Mouse (Mus musculus) heart, adult 2 months (tissue): ENCODE measurements at regions not wholly inside any gene's neighbourhood (a gene's known extent, or its start where the extent isn't known, plus 50 kb on each side); places are given as distances from the start of the nearest gene placed in this dataset.

Experiments used
- DNase-seq, 2 experiments: peaks; one replicate each; pipeline ENCODE4 v3.0.0; 2021
- H3K27ac ChIP-seq: fragments of 200-600 bp; 2 replicates; pipeline ENCODE4 v1.8.1; 2022
- H3K27me3 ChIP-seq: fragments of 200-500 bp; 2 replicates; pipeline ENCODE4 v1.6.1; 2012; ENCODE audit warnings: mild to moderate bottlenecking, low read length, inconsistent platforms, mixed read lengths; ENCODE audit not compliant: control insufficient read depth, insufficient read depth
- H3K36me3 ChIP-seq: fragments of 200-500 bp; 2 replicates; pipeline ENCODE4 v1.6.1; 2012; ENCODE audit warnings: low read length, inconsistent platforms; ENCODE audit not compliant: control insufficient read depth, insufficient read depth
- H3K4me1 ChIP-seq: fragments of 200-500 bp; 2 replicates; pipeline ENCODE4 v1.6.1; 2011; ENCODE audit warnings: low read length; ENCODE audit not compliant: control insufficient read depth, insufficient read depth
- H3K4me3 ChIP-seq: fragments of 200-600 bp; 2 replicates; pipeline ENCODE4 v1.8.1; 2022
- H3K79me2 ChIP-seq: fragments of 200-500 bp; replicated peaks from 2 replicates; pipeline ENCODE4 v1.6.1; 2012; ENCODE audit warnings: mild to moderate bottlenecking, inconsistent platforms, low read length, moderate library complexity, mixed read lengths; ENCODE audit not compliant: control insufficient read depth, insufficient read depth
- H3K9ac ChIP-seq: fragments of 200-500 bp; 2 replicates; pipeline ENCODE4 v1.6.1; 2012; ENCODE audit warnings: low read depth, mild to moderate bottlenecking, control low read depth, inconsistent platforms, low read length, mixed read lengths
- CTCF ChIP-seq: fragments of 200-600 bp; IDR thresholded peaks from 2 replicates; pipeline ENCODE4 v1.8.1; 2022; ENCODE audit warnings: antibody characterized with exemption, mild to moderate bottlenecking, moderate library complexity
- EP300 ChIP-seq: fragments of 200-500 bp; IDR thresholded peaks from 2 replicates; pipeline ENCODE4 v1.6.1; 2011; ENCODE audit warnings: low read depth, low read length, control low read depth; ENCODE audit not compliant: insufficient read depth
- POLR2A ChIP-seq: fragments of 200-500 bp; IDR thresholded peaks from 2 replicates; pipeline ENCODE4 v1.6.1; 2011; ENCODE audit warnings: mild to moderate bottlenecking, low read depth, low read length, control low read depth; ENCODE audit not compliant: insufficient read depth
- WGBS: fragments of 180-500 bp; shearing (Covaris S2); methylation state at CpG from one replicate; pipeline ENCODE4 v1.1.7; 2018; 5-methylcytosine and 5-hydroxymethylcytosine counted together
- intact Hi-C: fragments of 180-260 bp; cut with DNase I; formaldehyde crosslinking; loops from one replicate; pipeline ENCODE4 v1.15.1; 2025

DNA sequence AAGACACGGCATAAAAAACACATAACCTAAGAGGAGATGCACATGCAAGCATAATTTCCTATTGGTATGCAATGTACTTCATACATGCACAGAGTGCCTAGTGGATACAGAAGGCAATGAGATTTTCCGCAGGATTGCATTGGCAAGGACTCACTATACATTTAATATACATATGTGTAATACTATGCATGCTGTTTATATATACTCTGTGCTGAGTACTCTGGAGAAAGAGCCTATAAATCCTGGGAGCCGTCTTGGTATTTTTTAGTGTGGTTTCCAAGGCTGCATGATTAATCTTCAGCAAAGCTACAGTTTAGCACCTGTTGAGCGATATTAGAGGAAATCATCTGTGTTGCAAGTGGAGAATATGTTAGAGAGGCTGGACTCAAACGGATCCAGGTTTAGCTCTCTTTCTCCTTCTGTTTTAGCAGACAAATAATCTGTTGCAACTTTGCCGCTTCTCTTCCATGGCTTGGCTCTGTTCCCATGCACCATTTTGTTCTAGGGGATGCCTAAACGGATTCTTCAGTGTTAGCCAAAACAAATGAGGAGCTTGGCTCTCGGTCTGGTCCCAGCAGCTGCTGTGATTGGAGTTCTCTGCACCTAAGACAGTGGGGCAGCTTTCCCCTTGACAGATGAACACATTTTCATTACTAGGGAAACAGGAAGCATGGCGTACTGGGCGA lies 459.0 kb downstream of the Sorl1 start:
- H3K4me1 ChIP-seq, result no peaks in the 10 kb centered on the region; the same call in 1 of the 2 replicates
- intact Hi-C loops, result no loop called here
- DNase-seq, result peak; percentile 24 to 37
- no peaks in the 10 kb centered on the region for H3K27me3 ChIP-seq
- H3K9ac ChIP-seq, result no peak overlapping the region
- H3K4me3 ChIP-seq, result no peak overlapping the region
- no peaks in the 10 kb centered on the region for H3K36me3 ChIP-seq
- TF ChIP-seq EP300, result no peak
- no peak for TF ChIP-seq CTCF
- TF ChIP-seq POLR2A, result no peak
- no peaks in the 10 kb centered on the region for H3K79me2 ChIP-seq
- H3K27ac ChIP-seq, result no peak overlapping the region
- 64% methylated on average over 10 of the region's 10 CpGs for WGBS

DNA sequence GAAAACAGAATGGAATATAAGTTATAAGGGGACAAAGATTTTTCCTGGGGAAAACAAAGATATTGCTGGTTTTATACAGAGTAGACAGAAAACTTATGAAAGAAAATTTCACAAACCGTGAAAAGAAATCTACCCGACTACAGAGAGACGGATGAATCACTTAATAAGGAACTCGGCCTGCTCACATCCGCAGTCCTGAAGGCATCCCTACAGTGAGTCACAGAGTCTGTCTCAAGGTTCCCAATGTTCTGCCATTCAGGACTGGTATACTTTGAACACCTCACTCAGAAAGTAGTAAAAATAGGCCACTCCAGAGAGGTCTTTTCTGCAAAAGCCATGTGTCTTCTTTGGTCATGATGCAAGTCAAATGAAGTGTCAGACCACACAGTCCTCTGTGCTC lies 463.5 kb downstream of the Sorl1 start:
- Histone ChIP-seq H3K27ac (no peak overlapping the region), H3K4me1 (no peaks in the 10 kb centered on the region; the same call in 1 of the 2 replicates), H3K9ac (no peak overlapping the region), H3K4me3 (no peak overlapping the region), H3K27me3 (no peaks in the 10 kb centered on the region), H3K36me3 (no peaks in the 10 kb centered on the region), H3K79me2 (no peaks in the 10 kb centered on the region)
- TF ChIP-seq CTCF, result no peak
- no peak for TF ChIP-seq EP300
- no peak for TF ChIP-seq POLR2A
- intact Hi-C loops, result no loop called here
- no peak for DNase-seq
- WGBS, result 96% methylated on average over 5 of the region's 5 CpGs

DNA sequence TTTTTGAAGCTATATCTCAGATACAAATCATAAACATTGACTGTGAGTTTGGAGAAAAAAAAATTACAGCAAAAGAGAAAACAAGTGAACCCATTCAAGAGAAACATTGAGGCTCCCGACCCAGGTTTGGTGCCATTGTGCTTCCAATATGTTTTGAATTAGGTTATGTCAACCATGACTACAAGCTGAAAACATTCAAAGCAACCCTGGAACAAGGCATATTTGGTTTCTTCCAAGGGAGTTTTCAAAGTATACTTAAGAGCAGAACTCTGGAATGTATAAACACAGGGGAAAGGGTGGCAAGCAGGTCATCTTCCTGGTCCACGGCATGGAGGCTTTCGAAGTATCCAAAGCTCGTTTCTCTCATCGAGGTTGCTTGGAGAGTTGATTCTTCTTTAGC lies 464.1 kb downstream of the Sorl1 start:
- Histone ChIP-seq H3K27ac (no peak overlapping the region), H3K9ac (no peak overlapping the region), H3K36me3 (no peaks in the 10 kb centered on the region), H3K4me3 (no peak overlapping the region), H3K27me3 (no peaks in the 10 kb centered on the region), H3K79me2 (no peaks in the 10 kb centered on the region), H3K4me1 (no peaks in the 10 kb centered on the region)
- no peak for DNase-seq
- intact Hi-C loops, result no loop called here
- TF ChIP-seq EP300, result no peak
- no peak for TF ChIP-seq POLR2A
- TF ChIP-seq CTCF, result no peak
- 84% methylated on average over 5 of the region's 5 CpGs for WGBS

DNA sequence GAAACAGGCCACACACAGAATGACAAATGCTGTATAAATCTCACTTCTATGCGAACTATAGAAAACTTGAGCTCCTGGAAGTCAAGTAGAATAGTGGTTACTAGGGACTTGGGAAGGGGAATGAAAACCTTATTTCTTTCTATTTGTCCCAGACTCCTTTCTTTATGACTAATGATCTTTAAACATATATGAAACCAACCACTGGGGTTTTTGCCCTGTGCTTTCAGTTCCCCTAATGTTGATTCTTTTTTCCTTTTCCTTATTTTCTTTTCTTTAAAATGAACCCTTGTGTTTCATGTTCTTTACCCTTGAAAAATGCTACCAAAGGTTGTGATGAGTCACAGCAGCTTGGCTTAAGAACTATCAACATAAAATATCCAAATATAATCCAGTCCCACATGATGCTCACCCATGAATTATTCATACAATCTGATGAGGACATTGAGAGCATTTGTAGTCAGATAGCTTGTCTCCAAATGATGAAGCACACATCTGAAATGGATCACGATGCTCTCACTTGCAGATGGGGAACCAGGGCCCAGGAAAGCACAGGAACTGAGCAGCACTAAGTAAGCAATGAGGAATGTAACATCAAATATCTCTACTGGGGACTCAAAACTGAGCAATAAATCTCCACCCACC lies 470.2 kb upstream of the Ubash3b start:
- no peak overlapping the region for H3K4me3 ChIP-seq
- no peaks in the 10 kb centered on the region for H3K36me3 ChIP-seq
- no peak for DNase-seq
- no peak overlapping the region for H3K27ac ChIP-seq
- no peak overlapping the region for H3K9ac ChIP-seq
- TF ChIP-seq EP300, result no peak
- no peak for TF ChIP-seq POLR2A
- no peak for TF ChIP-seq CTCF
- intact Hi-C loops, result no loop called here
- H3K4me1 ChIP-seq, result no peaks in the 10 kb centered on the region
- 82% methylated on average over 2 of the region's 2 CpGs for WGBS
- no peaks in the 10 kb centered on the region for H3K79me2 ChIP-seq
- H3K27me3 ChIP-seq, result no peaks in the 10 kb centered on the region

DNA sequence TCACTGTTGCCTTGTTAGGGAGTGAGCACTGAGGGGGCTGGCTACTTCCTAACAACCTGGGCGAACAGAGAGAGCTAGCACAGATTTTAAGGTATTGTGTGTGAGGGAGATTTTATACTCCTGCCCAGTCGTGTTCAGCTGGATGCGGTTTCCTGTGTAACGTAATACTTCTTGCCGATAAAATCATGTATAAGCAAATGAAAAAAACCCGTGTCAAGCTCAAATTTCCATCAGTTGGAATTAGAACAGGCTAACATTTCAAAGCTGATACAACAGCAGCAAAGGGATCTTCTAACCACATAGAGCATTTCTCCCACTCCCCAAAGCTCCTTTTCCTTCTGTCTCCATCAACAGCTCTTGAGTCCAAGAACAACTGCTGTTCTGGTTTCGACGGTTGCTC lies 459.8 kb upstream of the Ubash3b start:
- Histone ChIP-seq H3K27ac (no peak overlapping the region), H3K79me2 (no peaks in the 10 kb centered on the region), H3K4me3 (no peak overlapping the region), H3K36me3 (no peaks in the 10 kb centered on the region), H3K27me3 (no peaks in the 10 kb centered on the region), H3K4me1 (no peaks in the 10 kb centered on the region), H3K9ac (no peak overlapping the region)
- DNase-seq, result no peak
- WGBS, result 47% methylated on average over 8 of the region's 8 CpGs
- TF ChIP-seq POLR2A, result no peak
- TF ChIP-seq EP300, result no peak
- TF ChIP-seq CTCF, result no peak
- intact Hi-C loops, result no loop called here

DNA sequence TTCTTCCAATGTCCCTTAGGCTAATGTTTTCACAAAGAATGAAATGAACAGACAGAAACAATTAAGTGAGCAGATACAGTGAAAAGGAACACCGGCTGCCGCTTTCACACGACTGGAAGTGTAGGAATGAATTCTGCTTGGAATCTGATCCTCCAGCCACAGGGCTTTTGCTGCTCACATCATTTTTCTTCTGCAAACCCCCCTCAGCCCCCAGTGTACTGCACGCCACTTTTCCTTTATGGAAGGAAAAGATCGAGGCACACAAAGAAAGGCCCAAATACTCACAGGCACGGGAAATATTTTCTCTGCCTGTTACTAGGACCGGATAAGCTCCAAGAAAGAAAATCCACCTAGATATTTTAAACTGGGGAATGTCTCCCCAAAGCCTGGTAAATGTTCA lies 452.5 kb upstream of the Ubash3b start:
- peaks cover 3% of the 10 kb centered on the region; the same call in 1 of the 2 replicates for H3K36me3 ChIP-seq
- no peaks in the 10 kb centered on the region for H3K79me2 ChIP-seq
- H3K4me3 ChIP-seq, result no peak overlapping the region
- 77% methylated on average over 7 of the region's 7 CpGs for WGBS
- H3K27ac ChIP-seq, result no peak overlapping the region
- no peak for DNase-seq
- TF ChIP-seq EP300 (no peak), CTCF (no peak), POLR2A (no peak)
- H3K9ac ChIP-seq, result no peak overlapping the region
- H3K4me1 ChIP-seq, result no peaks in the 10 kb centered on the region; the same call in 1 of the 2 replicates
- H3K27me3 ChIP-seq, result no peaks in the 10 kb centered on the region
- intact Hi-C loops, result no loop called here
